Mouse (Mus musculus) activated CD4-positive, CD25-positive, alpha-beta regulatory T cell (primary cell): ENCODE data around the gene Tmem255b. TPM values are rescaled to one million over a fixed set of nuclear protein-coding genes. Genes with fewer than 3 reads are reported as not detected.

Experiments used
- polyA plus RNA-seq, 2 experiments: library from polyadenylated mRNA; unstranded; fragments of 100-300 nt; shearing (Covaris generic); gene quantifications; one replicate each; pipeline ENCODE4 v1.2.1; 2017

The Tmem255b gene
- polyA plus RNA-seq = not detected

DNA sequence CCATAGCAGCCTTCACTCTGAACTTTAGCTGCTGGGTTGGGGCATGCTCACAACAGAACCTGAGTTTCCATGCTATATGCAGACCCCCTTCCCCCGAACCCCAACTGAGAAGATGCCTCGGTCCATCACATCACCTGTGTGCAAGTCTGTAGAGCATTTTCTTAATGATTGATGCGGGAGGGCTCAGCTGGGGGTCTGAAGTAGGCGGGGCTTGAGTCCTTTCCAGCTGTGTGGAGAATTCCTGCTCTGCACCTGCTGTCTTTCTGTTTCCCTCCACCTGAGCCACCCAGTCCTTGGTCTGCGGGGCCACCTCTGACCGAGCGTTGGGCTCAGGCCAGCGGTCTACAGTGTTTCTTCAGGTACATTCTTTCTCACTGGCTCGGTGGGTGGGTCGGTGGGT is at the start of gene Tmem255b:
Tmem255b (plus strand) TSS at position 301 of the 400 bp plus-strand sequence.

DNA sequence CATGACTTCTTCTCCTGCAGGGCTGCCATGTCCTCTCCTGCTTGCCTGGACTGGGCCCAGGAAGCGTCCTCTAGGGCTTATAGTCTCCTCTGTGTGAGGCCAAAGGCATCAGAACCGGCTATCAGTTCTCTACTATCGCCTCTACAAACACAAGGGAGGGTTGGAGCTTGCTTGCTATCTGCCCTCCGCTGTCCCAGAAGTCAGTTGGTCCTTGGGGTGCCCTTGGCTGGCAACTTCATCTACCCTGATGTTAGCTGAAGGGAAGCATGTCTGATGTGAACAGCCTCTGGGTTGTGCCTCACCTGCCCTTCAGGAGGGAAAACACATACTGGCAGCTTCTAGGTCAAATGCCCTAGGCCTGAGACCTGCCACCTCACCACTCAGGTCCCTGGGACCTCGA is 38.3 kb upstream of the Tmem255b start, which contains the start of gene Atp4b:
Atp4b (minus strand) TSS at position 101 of the 400 bp plus-strand sequence.

DNA sequence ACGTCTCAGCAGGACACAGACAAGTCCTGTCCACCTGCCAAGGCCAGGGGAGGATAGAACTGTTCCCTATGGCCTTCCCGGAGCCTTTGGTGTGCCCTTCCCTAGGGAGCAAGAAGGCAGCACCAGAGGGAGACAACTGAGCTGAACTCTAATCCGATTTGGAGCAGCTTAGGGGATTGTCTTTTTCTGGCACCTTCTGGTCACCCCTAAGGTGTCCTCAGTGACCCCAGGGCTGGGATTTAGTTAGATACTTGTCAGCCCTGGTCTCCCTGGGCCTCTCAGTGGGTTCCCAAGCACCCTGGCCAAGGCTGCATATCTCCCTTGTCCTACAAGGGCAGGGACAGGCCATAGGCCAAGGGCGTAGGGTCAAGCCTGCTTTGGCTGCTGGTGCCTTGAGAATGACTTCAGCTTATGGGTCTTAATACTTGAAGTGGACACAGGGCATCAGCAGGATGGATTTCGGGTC is 30.3 kb upstream of the Tmem255b start, which contains the start of gene Grk1:
Grk1 (plus strand) TSS at position 416 of the 466 bp plus-strand sequence.

DNA sequence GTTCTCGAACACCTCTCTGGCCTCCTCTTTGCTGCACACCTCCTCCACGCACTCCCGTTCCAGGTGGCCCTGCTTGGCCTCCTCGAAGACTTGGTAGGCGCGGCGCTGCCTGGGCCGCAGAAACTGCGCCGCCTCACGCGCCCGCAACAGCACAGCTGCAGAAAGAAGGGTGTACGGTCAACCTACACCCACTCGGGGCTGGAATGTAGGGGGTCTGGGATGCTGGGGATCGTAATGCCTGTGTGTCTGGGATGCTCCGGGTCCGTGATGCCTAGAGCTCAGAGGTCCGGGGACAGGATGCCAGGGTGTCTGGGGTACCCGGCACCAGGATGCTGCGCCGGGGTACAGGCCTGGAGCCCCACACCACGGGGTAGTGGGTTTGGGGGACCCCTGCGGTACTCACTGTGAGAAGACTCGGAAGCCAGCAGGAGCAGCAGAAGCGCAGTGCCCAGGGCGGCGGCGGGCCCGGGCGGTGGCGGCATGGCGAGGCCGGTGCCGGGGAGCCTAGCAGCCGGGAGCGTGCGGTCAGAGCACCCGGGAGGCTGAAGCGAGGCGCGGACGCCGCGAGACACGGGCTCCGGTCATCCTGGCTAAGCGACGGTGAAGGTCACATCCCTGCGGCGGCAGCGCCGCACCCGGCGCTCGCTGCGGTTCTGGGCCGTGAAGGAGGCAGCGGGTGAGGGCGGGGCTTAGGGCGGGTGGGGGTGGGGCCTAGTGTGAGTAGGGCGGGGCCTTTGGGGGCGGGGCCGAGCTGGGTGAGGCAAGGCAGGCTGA is 59.1 kb downstream of the Tmem255b start, which contains the start of gene Gas6:
Gas6 (minus strand) TSS at position 633 of the 774 bp plus-strand sequence.

Other genes starting within 250 kb of the Tmem255b start
- gene Grtp1, start 234.6 kb upstream of the Tmem255b start, polyA plus RNA-seq = 1 to 10 TPM; 1.4 to 2.8 TPM
- 1 to 10 TPM in 1 of 2 experiments, under 1 TPM in 1; 0.31 to 1.6 TPM for gene Adprhl1, start 181.0 kb upstream of the Tmem255b start, polyA plus RNA-seq
- 10 to 100 TPM; 21.5 to 34.7 TPM for gene Dcun1d2, start 147.1 kb upstream of the Tmem255b start, polyA plus RNA-seq
- gene Tmco3, start 147.0 kb upstream of the Tmem255b start, polyA plus RNA-seq = 10 to 100 TPM; 28.4 to 29.9 TPM
- gene Tfdp1, start 96.4 kb upstream of the Tmem255b start, polyA plus RNA-seq = 100 to 1,000 TPM in 1 of 2 experiments, 10 to 100 TPM in 1; 94.0 to 103 TPM
- not detected for gene Atp4b, start 38.4 kb upstream of the Tmem255b start, polyA plus RNA-seq
- under 1 TPM in 1 of 2 experiments, not detected in 1; 0.10 TPM for gene Grk1, start 30.1 kb upstream of the Tmem255b start, polyA plus RNA-seq
- gene Gas6, start 59.3 kb downstream of the Tmem255b start, polyA plus RNA-seq = under 1 TPM; 0.14 to 0.43 TPM
- gene 1700029H14Rik, start 127.3 kb downstream of the Tmem255b start, polyA plus RNA-seq = under 1 TPM in 1 of 2 experiments, not detected in 1; 0.15 TPM
- 100 to 1,000 TPM; 173 to 206 TPM for gene Rasa3, start 242.4 kb downstream of the Tmem255b start, polyA plus RNA-seq